Mouse (Mus musculus) liver, adult 2 months (tissue): ENCODE data around the gene Plscr1. TPM values are rescaled to one million over a fixed set of nuclear protein-coding genes. Genes with fewer than 3 reads are reported as not detected.

Experiments
- DNase-seq: peaks from one replicate; pipeline ENCODE4 v3.0.0-alpha.2; 2011; ENCODE audit warnings: low read depth, low spot score; ENCODE audit errors: extremely low read depth
- H3K27ac ChIP-seq: fragments of 200-500 bp; replicated peaks from 2 replicates; pipeline ENCODE4 v1.5.1; 2012; ENCODE audit warnings: low read depth, mild to moderate bottlenecking, control low read depth, inconsistent platforms, low read length; ENCODE audit not compliant: insufficient read depth
- H3K27me3 ChIP-seq: fragments of 200-500 bp; 2 replicates; pipeline ENCODE4 v1.6.1; 2012; ENCODE audit warnings: mild to moderate bottlenecking, moderate library complexity, low read length, inconsistent platforms; ENCODE audit not compliant: control insufficient read depth, insufficient read depth
- H3K36me3 ChIP-seq: fragments of 200-500 bp; 2 replicates; pipeline ENCODE4 v1.6.1; 2012; ENCODE audit warnings: low read length, inconsistent platforms; ENCODE audit not compliant: control insufficient read depth, insufficient read depth
- H3K4me1 ChIP-seq: fragments of 200-500 bp; 2 replicates; pipeline ENCODE4 v1.6.1; 2011; ENCODE audit warnings: low read length; ENCODE audit not compliant: control insufficient read depth, insufficient read depth
- H3K4me3 ChIP-seq: fragments of 200-500 bp; 2 replicates; pipeline ENCODE4 v1.5.1; 2011; ENCODE audit warnings: low read depth, mild to moderate bottlenecking, control low read depth, low read length, moderate library complexity; ENCODE audit not compliant: insufficient read depth
- H3K79me2 ChIP-seq: fragments of 200-500 bp; 2 replicates; pipeline ENCODE4 v1.6.1; 2012; ENCODE audit warnings: inconsistent platforms, mild to moderate bottlenecking, low read length, moderate library complexity; ENCODE audit not compliant: control insufficient read depth, insufficient read depth
- H3K9ac ChIP-seq: fragments of 200-500 bp; 2 replicates; pipeline ENCODE4 v1.6.1; 2012; ENCODE audit warnings: low read depth, mild to moderate bottlenecking, control low read depth, inconsistent platforms, low read length
- CTCF ChIP-seq: fragments of 200-500 bp; IDR thresholded peaks from 2 replicates; pipeline ENCODE4 v1.5.1; 2011; ENCODE audit warnings: low read depth, low read length, control low read depth
- POLR2A ChIP-seq: fragments of 200-500 bp; IDR thresholded peaks from 2 replicates; pipeline ENCODE4 v1.6.1; 2011; ENCODE audit warnings: low read length, control low read depth; ENCODE audit not compliant: insufficient read depth; ENCODE audit errors: extremely low read depth
- WGBS: fragments of 180-500 bp; shearing (Covaris S2); methylation state at CpG from one replicate; pipeline ENCODE4 v1.1.7; 2018; 5-methylcytosine and 5-hydroxymethylcytosine counted together
- polyA plus RNA-seq: library from polyadenylated mRNA; depleted of rRNA; stranded (reverse); fragments of >200 nt; gene quantifications from 2 replicates; pipeline ENCODE4 v1.2.3, GENCODE M21; 2012
- total RNA-seq: library from RNA; depleted of rRNA; stranded (reverse); fragments of >200 nt; gene quantifications from 2 replicates; pipeline ENCODE4 v1.2.3, GENCODE M21; 2014

The Plscr1 gene
- total and polyA plus RNA-seq, 2 experiments: 9.9 to 18.3 TPM

DNA sequence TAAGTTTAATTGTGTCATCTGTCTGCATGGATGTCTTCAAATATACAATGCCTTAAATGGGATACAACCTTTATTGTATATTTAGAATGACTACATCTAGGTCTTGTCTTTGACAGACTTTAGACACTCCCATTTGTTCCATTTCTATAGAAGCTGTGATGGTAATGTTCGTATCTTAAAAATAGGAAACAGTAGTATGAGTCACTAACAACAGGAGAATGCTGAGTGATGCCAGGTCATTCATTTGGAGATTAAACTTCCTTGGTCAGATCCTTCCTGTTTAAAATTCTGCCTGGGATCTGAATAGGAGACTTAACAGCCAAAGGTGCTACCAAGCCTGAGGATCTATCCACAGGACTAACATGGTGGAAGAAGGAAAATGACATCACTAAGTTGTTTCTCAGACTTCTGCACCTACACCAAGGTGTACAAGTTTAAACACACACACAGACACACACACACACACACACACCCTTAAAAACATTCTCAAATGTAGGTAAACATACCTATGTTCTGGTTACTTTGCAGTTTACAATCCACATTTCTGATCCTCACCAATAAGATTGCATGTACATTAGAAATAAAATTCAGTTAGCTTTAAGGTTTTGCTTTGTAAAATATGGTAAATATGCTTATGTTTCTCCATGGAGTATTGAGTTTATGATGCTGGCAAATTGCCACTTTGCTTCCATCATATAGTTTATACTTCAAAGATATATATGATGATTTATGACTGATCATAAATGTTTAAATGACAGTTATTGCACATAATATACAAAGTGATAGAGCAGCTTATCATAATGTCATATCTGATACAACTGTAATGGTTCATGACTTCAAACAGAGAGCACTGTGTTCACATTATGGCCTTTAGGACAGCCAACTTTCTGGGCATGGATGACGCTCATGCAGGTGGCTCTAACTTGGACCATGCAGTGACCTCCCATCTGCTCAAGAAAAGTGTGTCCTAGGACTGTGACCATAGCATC lies 44.3 kb downstream of the Plscr1 start:
- WGBS: 87% methylated on average over 2 of the region's 2 CpGs
- no peak for DNase-seq
- no peaks in the 10 kb centered on the region for H3K27me3 ChIP-seq
- peaks cover 13% of the 10 kb centered on the region for H3K36me3 ChIP-seq
- no peak overlapping the region for H3K27ac ChIP-seq
- no peak overlapping the region for H3K9ac ChIP-seq
- no peak overlapping the region for H3K4me3 ChIP-seq
- TF ChIP-seq CTCF: no peak
- no peak for TF ChIP-seq POLR2A
- no peaks in the 10 kb centered on the region for H3K79me2 ChIP-seq
- H3K4me1 ChIP-seq: no peaks in the 10 kb centered on the region

DNA sequence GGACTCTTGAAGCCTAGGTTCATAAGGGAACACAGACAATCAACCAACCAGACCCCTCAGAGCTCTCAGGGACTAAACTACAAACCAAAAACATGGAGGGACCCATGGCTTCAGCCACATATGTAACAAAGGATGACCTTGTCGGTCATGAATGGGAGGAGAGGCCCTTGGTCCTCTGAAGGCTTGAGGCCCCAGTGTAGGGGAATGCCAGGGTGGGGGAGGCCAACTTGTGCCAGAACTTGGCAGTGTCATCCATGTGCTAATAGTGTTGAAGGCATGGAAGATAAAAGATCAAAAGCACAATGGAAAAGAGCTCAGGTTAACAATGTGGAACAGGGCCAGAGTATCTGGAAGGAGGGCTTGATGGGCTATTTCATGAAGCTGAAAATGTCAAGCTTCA lies 48.7 kb downstream of the Plscr1 start:
- Histone ChIP-seq H3K9ac (no peak overlapping the region), H3K27ac (no peak overlapping the region), H3K79me2 (no peaks in the 10 kb centered on the region), H3K27me3 (no peaks in the 10 kb centered on the region), H3K36me3 (peaks cover 2% of the 10 kb centered on the region; the same call in 1 of the 2 replicates), H3K4me3 (no peak overlapping the region), H3K4me1 (no peaks in the 10 kb centered on the region)
- WGBS: 82% methylated on average over 1 of the region's 1 CpGs
- no peak for DNase-seq
- TF ChIP-seq POLR2A: no peak
- TF ChIP-seq CTCF: no peak

DNA sequence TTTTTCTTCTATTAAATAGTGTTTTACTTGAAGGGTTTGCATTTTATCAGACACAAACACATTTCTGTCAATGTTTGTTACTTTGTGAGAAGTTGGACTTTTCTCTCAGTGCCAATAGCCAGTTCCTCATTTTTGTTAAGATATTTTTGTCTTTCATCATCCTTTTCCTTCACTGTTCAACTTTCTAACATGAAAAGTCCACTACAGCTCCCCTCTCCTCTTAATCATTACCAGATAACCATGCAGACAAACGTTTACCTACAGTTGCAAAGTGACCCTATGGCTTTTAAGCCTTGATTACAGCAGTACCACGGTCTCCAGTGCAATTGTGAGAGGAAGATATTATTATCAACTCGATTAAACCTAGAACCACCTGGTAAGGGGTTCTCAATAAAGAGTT lies 51.7 kb downstream of the Plscr1 start:
- no peak overlapping the region for H3K4me3 ChIP-seq
- TF ChIP-seq POLR2A (no peak), CTCF (no peak)
- H3K36me3 ChIP-seq: peaks cover 2% of the 10 kb centered on the region; the same call in 1 of the 2 replicates
- H3K9ac ChIP-seq: no peak overlapping the region
- no peak for DNase-seq
- H3K79me2 ChIP-seq: no peaks in the 10 kb centered on the region
- H3K4me1 ChIP-seq: no peaks in the 10 kb centered on the region
- no peak overlapping the region for H3K27ac ChIP-seq
- no peaks in the 10 kb centered on the region for H3K27me3 ChIP-seq
- 34% methylated on average over 3 of the region's 3 CpGs for WGBS

DNA sequence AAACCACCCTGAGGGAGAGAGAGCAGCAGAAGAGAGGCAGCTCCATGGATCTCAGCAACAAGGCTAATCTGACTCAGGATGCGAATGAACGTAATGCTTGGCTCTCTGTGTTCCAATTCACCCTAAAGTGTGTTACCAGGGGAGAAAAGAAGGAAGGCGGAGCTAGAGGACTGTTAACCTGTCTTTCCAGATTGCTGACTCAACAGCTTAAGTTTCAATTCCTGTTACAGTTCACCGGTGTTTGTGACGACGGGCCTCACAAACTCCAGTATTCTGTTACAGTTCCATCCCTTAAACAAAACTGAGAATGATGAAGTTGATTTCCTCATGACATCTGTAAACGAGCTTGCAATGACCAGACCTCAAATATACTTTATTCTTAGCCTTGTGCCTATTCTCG lies 55.5 kb downstream of the Plscr1 start:
- Histone ChIP-seq H3K4me1 (no peaks in the 10 kb centered on the region), H3K79me2 (no peaks in the 10 kb centered on the region), H3K36me3 (peaks cover 2% of the 10 kb centered on the region; the same call in 1 of the 2 replicates), H3K27me3 (no peaks in the 10 kb centered on the region), H3K27ac (no peak overlapping the region), H3K4me3 (no peak overlapping the region), H3K9ac (no peak overlapping the region)
- no peak for DNase-seq
- TF ChIP-seq CTCF (no peak), POLR2A (no peak)
- WGBS: 80% methylated on average over 8 of the region's 8 CpGs

DNA sequence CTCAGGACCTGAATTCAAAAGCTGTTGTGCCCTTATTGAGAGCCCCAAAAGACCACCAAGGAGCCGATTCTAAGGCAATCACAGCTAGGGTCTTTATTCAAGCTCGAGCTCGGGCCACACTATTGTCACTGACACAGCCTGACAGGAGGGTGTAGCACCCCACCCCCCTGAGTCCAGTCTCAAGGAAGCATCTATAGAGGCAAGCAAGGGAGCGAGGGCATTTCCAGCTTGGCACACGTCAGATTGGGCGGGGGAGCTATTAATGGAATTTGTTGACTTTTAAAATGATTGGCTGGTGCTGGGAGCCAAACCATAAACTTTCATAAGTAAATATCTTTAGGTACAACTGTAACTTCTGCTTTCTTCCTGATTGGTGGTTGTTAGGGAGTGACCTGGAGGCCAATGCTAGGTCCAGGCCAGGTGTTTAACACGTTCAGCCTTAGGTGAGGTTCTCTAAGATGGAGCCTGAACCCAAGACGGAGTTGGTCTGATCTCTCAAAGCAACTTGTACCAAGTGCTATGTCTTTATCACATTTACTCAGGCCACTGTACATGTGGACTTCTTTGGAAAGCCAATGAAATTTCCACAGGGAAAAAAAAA lies 56.2 kb downstream of the Plscr1 start:
- TF ChIP-seq CTCF (no peak), POLR2A (no peak)
- WGBS: 94% methylated on average over 8 of the region's 8 CpGs
- peaks cover 2% of the 10 kb centered on the region; the same call in 1 of the 2 replicates for H3K36me3 ChIP-seq
- H3K27ac ChIP-seq: no peak overlapping the region
- H3K9ac ChIP-seq: no peak overlapping the region
- no peak for DNase-seq
- no peaks in the 10 kb centered on the region for H3K27me3 ChIP-seq
- no peaks in the 10 kb centered on the region for H3K79me2 ChIP-seq
- H3K4me3 ChIP-seq: no peak overlapping the region
- no peaks in the 10 kb centered on the region for H3K4me1 ChIP-seq

DNA sequence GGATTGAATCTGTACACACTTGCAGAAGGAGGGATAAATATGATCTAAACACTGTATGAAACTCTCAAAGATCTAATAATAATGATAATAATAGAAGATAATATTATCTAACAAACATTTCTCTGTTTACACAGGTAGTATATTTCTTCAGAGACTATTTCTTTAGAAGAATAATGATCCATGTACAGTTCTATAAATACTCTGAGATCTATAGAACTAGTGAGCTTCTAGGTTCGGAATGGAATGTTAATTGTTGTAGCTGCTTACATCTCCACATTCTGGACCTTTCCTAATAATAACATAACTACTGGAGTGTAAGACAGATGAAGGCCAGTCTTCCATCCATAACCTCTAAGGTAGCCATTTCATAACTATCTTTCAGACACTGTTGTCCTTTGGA lies 59.5 kb downstream of the Plscr1 start, which contains the start of gene 1700057G04Rik:
1700057G04Rik (plus strand) TSS at position 301 of the 400 bp plus-strand sequence.
- Histone ChIP-seq H3K4me3 (no peak within 1 kb of the TSS), H3K36me3 (no peaks in the 10 kb centered on the region), H3K79me2 (no peaks in the 10 kb centered on the region), H3K9ac (no peak within 1 kb of the TSS), H3K27me3 (no peaks in the 10 kb centered on the region), H3K27ac (no peak within 1 kb of the TSS), H3K4me1 (no peaks in the 10 kb centered on the region)
- no peak for TF ChIP-seq POLR2A
- TF ChIP-seq CTCF: no peak
- no peak for DNase-seq
- 84% methylated on average over 1 of the region's 1 CpGs for WGBS
